Mouse (Mus musculus) embryonic stem cell, embryonic (primary cell): ENCODE measurements around the gene Arhgef3.

ENCODE experiments used
- CTCF ChIA-PET, 4 experiments: fragments of 300-600 bp in 2 of 4; fragments of 350-600 bp in 2 of 4; sonication (Branson Sonifier 250); formaldehyde crosslinking; loops; one replicate each; lab custom pipeline; 2022; ENCODE audit warnings: inconsistent platforms in 2 of 4; lab: Charles Lee
- POLR2A ChIA-PET, 4 experiments: fragments of 300-600 bp in 2 of 4; fragments of 350-600 bp in 2 of 4; sonication (Branson Sonifier 250); formaldehyde crosslinking; loops; one replicate each; lab custom pipeline; 2022; ENCODE audit warnings: antibody characterized with exemption in 4 of 4, inconsistent platforms in 1 of 4; lab: Charles Lee

Gene Arhgef3

DNA sequence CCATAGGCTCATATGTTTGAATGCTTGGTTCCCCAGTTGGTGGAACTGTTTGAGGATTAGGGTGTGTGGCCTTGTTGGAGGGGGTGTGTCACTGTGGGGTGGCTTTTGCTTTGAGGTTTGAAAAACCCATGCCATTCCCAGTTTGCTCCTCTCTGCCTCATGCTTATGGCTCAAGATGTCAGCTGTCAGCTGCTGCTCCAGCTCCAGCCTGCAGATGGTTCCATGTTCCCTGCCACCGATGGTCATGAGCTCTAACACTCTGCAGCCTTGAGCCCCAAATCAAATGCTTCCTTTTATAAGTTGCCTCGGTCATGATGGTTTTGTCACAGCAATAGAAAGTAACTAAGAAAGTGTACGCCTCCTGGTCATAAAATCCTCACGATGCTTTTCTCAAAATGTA, 54.6 kb downstream of the Arhgef3 start:
- ChIA-PET CTCF (interaction anchor here in 1 of 4 experiments (1.8 kb wide), 1 partner anchor 13 kb away, joined by 5 read pairs; no protein-coding TSS in a partner anchor), POLR2A (interaction anchor here in 1 of 4 experiments (1.6 kb wide), 1 partner anchor 12 kb away, joined by 4 read pairs; no protein-coding TSS in a partner anchor)

DNA sequence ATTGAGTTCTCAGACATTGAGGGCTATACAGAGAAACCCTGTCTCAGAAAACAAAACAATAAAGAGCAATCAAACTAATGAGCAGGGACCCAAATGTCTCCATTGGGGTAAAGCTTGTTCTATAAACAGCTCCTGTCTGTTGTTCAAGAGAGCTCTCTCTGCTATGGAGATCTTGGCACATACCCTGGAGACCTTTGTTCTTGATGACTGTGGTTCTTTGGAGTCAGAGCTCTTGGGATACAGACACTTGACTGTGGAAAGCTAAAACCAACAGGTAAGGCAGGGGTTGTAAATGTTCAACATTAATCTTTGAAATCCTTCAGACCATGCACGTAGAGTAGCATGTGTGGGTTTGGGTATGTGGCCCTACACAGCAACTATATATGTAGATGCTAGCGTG, 55.7 kb downstream of the Arhgef3 start:
- POLR2A ChIA-PET, result interaction anchor here in 2 of 4 experiments (0.8 to 1.6 kb wide), 3 partner anchors 11 to 178 kb away, joined by 3 to 4 read pairs (median 3); partner anchors contain the start of gene Il17rd (in 1 of the 2)
- CTCF ChIA-PET, result no interaction called here

DNA sequence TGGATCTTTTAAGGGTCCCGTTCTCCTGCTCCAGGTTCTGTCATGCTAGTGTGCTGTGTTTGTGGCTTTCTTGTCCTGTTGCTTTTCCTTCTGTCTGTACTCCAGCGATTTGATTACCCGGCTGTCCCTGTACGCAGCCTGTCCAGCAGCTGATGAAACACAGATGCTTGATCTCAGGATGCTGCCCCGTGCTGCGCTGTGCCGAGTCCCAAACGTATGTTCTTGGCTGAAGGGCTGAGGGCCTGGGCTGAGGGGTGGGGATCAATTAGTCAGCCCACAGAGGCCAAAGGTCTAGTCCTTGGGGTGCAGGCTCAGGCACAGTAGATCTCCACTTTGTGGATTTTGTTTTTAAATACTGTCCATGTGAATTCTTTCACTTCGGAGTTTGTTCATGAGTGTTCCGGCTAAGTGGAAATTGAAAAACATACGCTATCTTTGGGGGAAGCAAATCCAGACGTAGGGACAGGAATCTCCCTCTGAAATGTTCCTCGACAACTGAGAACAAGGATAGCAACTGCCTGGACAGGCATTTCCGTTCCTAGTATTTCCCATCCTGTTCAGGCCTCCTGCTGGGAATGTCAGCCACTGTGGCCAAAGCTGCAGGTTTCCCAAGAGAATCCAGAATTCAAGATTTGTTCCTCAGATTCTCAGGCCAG, 56.6 kb downstream of the Arhgef3 start:
- POLR2A ChIA-PET, result interaction anchor here in 3 of 4 experiments (0.5 to 1.3 kb wide), 6 partner anchors 16 to 425 kb away, joined by 3 to 10 read pairs (median 3); partner anchors contain the start of gene Il17rd (in 1 of the 3)
- CTCF ChIA-PET, result no interaction called here

DNA sequence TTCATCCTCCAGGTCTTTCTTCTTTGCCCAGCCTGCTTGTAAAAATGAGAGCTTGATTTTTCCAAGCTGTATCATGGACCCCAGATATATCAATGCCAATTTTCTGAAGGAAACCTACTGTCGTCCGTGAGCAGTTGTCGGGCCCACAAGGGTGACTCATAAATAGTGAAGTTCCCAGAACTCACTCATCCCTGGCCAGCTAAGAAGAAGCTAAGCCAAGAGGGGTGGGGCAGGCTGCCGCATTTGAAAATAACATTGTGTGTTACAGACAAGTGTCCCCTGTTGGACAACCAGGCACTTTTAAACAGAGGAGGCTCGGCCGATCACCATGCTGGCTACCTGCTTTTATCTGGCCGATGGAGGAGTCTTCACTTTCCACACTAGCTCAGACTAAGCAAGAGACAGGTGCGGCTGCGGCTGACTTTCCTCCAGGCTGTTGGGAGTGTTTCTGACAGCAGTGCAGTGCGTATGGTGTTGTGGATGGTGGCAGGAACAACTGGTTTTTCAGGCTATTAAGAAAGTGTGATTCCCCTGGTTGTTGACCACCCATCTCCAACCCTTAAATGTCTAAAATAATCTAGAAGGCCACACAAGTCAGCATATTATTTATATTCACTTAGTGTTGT, 58.6 kb downstream of the Arhgef3 start:
- ChIA-PET POLR2A (interaction anchor here in 2 of 4 experiments (0.6 to 1.6 kb wide), 4 partner anchors 8 to 1292 kb away, joined by 3 to 5 read pairs (median 3); partner anchors contain the start of gene Fam208a (in 1 of the 2)), CTCF (interaction anchor here (0.6 to 1.1 kb wide), 5 partner anchors 10 to 423 kb away, joined by 4 to 8 read pairs (median 5); no protein-coding TSS in a partner anchor)

DNA sequence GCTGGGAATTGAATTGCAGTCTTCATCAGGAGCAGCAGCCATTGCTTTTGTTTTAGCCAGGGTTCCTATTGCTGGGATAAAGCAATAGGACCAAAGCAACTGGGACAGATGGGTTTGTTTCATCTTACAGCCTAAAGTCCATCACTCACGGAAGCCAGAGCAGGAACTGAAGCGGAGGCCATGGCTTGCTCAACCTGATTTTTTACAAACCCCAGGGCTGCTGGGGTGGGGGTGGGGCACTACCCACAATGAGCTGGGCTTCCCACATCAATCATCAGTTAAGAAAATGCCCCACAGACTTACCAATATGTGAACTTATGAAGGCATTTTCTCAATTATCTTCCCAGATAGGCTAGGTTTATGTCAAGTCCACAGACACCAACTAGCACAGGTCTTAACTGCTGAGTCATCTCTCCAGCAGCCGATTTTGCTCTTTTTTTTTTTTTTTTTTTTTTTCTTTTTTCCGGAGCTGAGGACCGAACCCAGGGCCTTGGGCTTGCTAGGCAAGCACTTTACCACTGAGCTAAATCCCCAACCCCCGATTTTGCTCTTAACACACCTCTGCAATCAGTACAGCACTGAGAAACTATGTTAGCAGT, 59.6 kb downstream of the Arhgef3 start:
- ChIA-PET POLR2A (interaction anchor here in 2 of 4 experiments (0.6 to 2.0 kb wide), 14 partner anchors 16 to 261 kb away, joined by 3 to 8 read pairs (median 4); partner anchors contain the start of genes Fam208a (in 2 of the 2) and Arhgef3 (in 1 of the 2)), CTCF (interaction anchor here in 2 of 4 experiments (0.6 to 1.3 kb wide), 6 partner anchors 12 to 422 kb away, joined by 3 to 8 read pairs (median 4); no protein-coding TSS in a partner anchor)

DNA sequence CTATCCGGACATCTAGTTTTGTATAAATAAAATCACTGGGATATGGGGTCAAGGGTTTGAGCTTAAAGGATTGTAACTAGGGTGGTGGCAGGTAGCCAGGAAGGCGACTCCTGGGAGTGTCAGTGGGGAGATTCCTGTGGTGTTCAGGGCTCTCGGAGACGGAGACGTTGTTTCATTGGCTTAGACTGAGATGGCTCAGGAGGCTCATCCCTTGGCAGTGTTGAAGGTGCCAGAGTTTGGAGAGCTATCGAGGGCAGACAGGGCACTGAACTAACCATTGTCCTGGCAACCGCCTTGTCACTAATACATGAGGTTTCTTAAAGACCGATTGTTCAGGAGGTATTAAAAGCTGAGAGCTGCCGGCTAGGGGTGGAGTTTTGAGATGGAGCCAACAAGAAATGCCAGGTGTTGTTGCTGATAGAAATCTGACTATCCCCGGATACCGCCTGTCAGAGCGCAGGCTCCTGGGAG, 60.2 kb downstream of the Arhgef3 start:
- ChIA-PET POLR2A (interaction anchor here in 2 of 4 experiments (0.6 to 2.0 kb wide), 16 partner anchors 17 to 260 kb away, joined by 3 to 8 read pairs (median 4); partner anchors contain the start of genes Fam208a (in 2 of the 2) and Arhgef3 (in 1 of the 2)), CTCF (interaction anchor here in 3 of 4 experiments (0.6 to 1.3 kb wide), 5 partner anchors 11 to 422 kb away, joined by 3 to 8 read pairs (median 3); no protein-coding TSS in a partner anchor)

DNA sequence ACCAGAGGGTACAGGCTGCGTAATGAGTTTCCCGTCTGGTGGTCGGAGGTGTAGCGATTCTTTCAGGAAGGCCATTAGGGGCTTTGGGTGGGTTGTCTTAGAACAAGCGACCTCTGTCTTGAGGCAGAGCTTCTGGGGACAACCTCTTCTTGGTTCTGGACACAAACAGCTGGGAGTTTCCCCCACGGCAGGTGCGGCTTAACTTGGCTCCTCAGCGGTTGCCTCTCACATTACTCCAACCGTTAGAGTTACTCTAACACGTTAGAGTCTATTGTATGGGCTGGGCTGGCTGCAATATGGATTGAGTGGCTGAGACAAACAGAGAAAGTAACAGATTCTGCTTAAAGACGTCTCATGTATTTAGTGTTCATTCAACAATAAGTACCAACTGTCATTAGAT, 60.6 kb downstream of the Arhgef3 start:
- CTCF ChIA-PET, result interaction anchor here in 2 of 4 experiments (0.6 to 1.3 kb wide), 4 partner anchors 11 to 146 kb away, joined by 3 to 4 read pairs (median 3); no protein-coding TSS in a partner anchor

DNA sequence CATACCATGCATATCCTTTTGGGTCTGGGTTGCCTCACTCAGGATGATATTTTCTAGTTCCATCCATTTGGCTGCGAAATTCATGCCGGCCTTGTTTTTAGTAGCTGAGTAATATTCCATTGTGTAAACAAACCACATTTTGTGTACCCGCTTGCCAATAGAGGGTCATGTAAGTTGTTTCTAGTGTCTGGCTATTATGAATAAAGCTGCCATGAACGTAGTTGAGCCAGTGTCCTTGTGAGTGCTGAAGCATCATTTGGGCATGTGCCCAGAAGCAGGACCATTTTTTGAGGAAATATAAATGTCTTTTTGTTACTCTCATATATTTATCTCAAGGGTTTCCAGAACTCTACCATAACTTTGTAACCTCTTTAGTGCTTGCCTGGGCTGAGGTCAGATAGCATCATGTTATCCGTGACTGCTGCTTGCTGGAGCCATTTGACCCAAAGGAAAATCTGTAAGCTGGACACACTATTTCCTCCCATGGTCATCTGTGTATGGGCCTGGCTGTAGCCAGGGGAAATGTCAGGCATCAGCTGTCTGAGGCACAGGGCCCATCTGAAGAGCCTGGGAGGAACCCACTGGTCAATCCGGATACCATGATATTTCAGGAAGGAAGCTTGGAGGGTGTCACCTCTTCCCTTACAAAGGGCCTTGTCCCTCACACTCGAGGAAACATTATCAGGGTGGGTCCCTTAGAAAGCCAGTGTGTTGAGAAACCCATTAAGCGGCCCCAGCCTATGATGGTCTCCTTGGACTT, 63.3 kb downstream of the Arhgef3 start:
- CTCF ChIA-PET, result no interaction called here
- POLR2A ChIA-PET, result interaction anchor here in 1 of 4 experiments (0.6 kb wide), 1 partner anchor 133 kb away, joined by 3 read pairs; no protein-coding TSS in a partner anchor

More for the DNA sequence above, 60.6 kb downstream of the Arhgef3 start:
- POLR2A ChIA-PET, result interaction anchor here in 2 of 4 experiments (0.9 to 2.0 kb wide), 13 partner anchors 33 to 260 kb away, joined by 3 to 8 read pairs (median 4); partner anchors contain the start of genes Fam208a (in 2 of the 2) and Arhgef3 (in 1 of the 2)

DNA sequence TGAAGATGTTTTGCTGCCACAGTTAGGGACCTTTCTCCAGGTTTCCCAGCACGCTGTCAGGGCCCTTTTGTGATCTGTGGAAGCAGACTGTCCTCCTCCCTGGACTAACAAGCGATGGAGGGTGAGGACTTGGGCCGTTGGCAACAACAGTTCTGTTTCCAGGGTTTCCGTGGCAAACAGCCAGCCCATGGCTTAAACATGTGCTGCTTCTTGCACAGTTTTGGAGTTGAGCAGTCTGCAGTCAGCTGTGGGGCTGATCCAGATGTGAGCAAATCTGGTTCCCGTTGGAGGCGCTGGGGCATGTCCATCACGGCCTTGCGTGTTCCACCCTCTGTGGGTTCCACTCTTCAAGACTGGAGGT, 63.8 kb downstream of the Arhgef3 start:
- CTCF ChIA-PET, result no interaction called here
- POLR2A ChIA-PET, result no interaction called here

DNA sequence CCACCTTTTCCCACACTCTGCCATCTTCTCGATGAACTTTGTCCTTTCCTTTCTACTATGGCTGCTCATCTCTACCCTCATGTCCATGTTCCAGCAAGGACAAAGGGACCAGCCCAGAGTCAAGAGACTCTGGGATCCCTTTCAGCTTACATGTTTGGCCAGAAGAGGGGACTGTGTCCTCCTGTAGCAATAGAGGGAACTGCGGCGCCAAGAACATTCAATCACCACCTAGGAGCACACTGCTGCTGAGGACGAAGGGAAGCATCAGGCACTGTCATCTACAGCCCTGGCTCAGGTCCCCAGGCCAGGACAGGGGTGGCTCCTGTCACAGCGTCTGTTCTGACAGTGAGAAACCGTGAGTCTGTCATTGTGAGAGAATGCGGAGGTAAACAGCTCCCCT, 65.1 kb downstream of the Arhgef3 start:
- POLR2A ChIA-PET, result interaction anchor here in 2 of 4 experiments (0.5 to 1.0 kb wide), 2 partner anchors 13 to 557 kb away, joined by 3 to 4 read pairs; no protein-coding TSS in a partner anchor
- CTCF ChIA-PET, result interaction anchor here in 2 of 4 experiments (0.6 to 1.0 kb wide), 2 partner anchors 34 to 234 kb away, joined by 3 to 7 read pairs; no protein-coding TSS in a partner anchor

DNA sequence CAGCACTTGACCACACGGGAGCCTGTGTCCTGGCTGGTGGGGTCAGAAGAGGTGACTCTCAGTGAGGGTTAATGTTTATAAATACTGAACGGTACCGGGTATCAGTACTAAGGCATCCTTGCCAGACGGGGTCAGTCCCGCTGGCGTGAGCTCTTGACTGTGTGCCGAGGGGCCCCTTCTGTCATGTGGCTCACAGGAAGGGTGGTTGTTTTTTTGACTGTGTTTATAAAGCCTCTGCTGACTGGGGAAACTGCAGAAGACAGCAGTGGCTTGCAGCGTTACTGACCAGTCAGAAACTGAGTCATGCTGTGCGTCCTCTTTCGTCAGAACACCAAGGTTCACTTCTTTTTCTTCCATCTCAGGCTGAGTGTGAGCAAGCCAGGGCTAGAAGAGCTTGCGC, 67.4 kb downstream of the Arhgef3 start:
- POLR2A ChIA-PET, result interaction anchor here in 3 of 4 experiments (0.6 to 1.8 kb wide), 21 partner anchors 12 to 1518 kb away, joined by 3 to 7 read pairs (median 3); partner anchors contain the start of genes Arhgef3 (in 2 of the 3) and Fam208a (in 1 of the 3)

DNA sequence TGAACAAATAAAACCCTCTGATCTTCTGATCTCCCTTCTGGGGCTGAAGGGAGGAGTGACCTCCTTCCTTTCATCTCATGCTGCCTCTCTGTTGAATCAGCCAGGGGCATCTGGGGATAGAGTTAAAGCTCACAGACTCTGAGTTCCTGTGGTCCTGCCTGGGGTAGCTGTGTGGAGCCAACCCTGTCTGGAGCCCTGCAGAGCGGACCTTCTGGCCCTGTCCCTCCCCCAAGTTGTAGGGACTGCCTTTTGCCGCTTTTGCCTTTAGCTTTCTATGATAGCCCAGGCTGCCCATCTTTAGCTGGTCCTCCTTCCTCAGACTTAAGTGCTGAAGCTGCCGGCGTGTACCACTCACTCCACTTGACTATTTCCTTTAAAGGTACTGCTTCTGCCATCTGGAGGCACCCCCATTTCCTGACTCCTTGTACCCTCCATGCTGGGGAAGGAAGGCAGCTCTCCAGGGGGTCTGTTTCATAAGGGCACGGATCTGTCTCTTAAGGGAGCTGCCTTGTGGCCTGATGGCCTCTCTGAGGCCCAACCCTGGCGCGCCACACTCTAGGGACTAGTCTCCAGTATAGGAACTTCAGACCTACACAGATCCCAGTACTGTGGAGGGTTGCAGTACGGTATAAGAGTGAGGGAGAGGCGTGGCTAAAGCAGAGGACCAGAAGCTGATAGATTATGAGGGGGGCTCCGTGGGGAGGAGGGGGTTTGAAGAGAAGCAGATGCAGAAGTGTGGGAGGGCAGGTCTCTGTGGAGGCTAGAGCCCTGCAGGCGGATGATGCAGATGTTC, 68.1 kb downstream of the Arhgef3 start:
- CTCF ChIA-PET, result interaction anchor here (0.5 to 2.6 kb wide), 17 partner anchors 10 to 897 kb away, joined by 3 to 15 read pairs (median 4); partner anchors contain the start of gene Arhgef3 (in 1 of the 4)
- POLR2A ChIA-PET, result interaction anchor here in 2 of 4 experiments (0.7 to 1.6 kb wide), 19 partner anchors 13 to 246 kb away, joined by 3 to 7 read pairs (median 3); partner anchors contain the start of genes Arhgef3 (in 2 of the 2) and Fam208a (in 1 of the 2)

More for the DNA sequence above, 67.4 kb downstream of the Arhgef3 start:
- CTCF ChIA-PET, result interaction anchor here (0.5 to 2.6 kb wide), 14 partner anchors 11 to 464 kb away, joined by 3 to 15 read pairs (median 4); no protein-coding TSS in a partner anchor

DNA sequence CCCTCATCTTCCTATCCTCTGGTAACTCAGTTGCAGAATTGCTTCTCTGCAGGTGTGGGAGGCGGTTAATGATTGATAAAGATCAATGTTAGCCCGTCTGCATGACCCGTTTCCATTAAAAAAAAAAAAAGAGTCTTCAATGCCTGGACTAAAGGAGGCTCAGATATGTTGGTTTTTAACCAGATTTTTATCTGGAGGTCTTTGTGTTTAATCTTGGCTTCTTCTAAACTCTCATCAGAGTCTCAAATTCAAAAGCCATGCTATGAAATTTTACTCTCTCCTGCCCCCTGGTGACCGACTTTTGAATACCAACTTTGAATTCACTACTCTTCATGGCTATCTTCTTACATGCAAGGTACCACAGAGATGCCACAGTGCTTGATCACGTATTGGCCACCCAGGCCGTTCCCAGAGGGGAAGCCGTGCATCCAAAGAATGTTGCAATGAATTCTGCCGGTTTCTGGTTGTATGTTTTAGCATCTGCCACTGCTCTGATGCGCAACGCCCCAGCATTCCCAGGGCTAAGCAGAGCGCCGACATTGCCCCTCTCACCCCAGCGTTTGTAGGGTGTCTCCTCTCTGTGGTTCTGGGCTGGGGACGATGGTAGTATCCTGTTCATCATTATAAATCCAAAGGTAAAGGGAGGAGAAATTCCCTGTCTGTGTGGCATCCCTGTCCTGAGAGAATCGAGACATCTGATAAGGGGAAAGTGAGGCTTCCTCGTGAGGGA, 69.0 kb downstream of the Arhgef3 start:
- POLR2A ChIA-PET, result interaction anchor here in 2 of 4 experiments (0.9 to 1.6 kb wide), 6 partner anchors 25 to 246 kb away, joined by 3 to 5 read pairs (median 4); partner anchors contain the start of genes Arhgef3 (in 1 of the 2) and Fam208a (in 1 of the 2)

DNA sequence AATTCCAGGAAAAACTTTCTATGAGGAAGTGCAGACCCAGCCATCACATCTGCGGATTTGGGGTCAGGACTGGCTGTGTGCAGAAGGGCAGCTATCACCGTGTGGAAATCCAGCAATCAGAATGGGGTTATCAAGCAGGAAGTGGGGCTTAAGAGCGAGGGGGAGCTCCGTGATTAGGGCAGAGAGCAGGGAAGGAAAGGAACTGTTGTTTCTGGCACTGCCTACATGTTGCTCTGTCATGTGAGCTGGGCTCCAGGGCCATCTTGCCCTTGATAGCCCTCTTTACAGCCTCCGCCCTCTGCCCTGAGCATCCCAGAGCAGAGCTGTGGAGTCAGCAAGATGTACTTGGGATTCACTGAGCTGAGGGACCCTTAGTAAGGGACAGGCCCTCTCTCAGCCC, 71.2 kb downstream of the Arhgef3 start:
- ChIA-PET POLR2A (interaction anchor here in 1 of 4 experiments (0.6 kb wide), 1 partner anchor 230 kb away, joined by 3 read pairs; no protein-coding TSS in a partner anchor), CTCF (interaction anchor here (0.5 to 2.0 kb wide), 9 partner anchors 11 to 555 kb away, joined by 3 to 10 read pairs (median 4); no protein-coding TSS in a partner anchor)

More for the DNA sequence above, 69.0 kb downstream of the Arhgef3 start:
- CTCF ChIA-PET, result interaction anchor here in 3 of 4 experiments (0.6 to 2.6 kb wide), 8 partner anchors 11 to 896 kb away, joined by 3 to 15 read pairs (median 5); partner anchors contain the start of gene Arhgef3 (in 1 of the 3)

DNA sequence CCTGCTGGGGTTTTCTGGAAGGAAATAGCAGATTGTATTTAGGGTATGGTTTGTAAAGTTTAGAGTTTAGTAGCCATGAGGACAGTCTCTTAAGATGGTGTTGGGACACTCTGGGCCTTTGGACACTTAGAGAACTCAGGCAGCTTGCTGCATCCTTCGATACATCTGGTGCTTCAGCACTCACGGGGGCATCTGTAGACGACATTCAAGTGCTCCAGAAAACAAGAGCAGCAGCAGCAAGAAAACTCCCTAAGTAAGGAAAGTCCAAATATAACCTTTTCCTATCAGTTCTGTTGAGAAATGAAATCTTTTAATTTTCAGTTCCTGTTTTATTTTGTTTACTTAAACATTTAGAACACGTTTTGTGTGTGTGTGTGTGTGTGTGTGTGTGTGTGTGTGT, 71.9 kb downstream of the Arhgef3 start:
- ChIA-PET POLR2A (interaction anchor here in 3 of 4 experiments (0.8 to 1.3 kb wide), 6 partner anchors 16 to 321 kb away, joined by 3 to 5 read pairs (median 3); partner anchors contain the start of genes Ccdc66 (in 1 of the 3) and Fam208a (in 1 of the 3)), CTCF (interaction anchor here (0.6 to 2.0 kb wide), 33 partner anchors 10 to 1543 kb away, joined by 3 to 9 read pairs (median 3); no protein-coding TSS in a partner anchor)
